Mouse (Mus musculus) G1E-ER4 (cell line): ENCODE data around the gene Gm45623. TPM values are rescaled to one million over a fixed set of nuclear protein-coding genes. Genes with fewer than 3 reads are reported as not detected.

Experiments
- GATA1 ChIP-seq: IDR thresholded peaks from one replicate; pipeline ENCODE4 v1.8.0; 2012; ENCODE audit warnings: low read length, inconsistent platforms
- polyA plus RNA-seq: library from polyadenylated mRNA; stranded (reverse); fragments of >175 nt; gene quantifications from 2 replicates; pipeline ENCODE4 v1.2.3, GENCODE M21; 2012

Gene Gm45623
- polyA plus RNA-seq, 1 experiment, result not detected

GRCm38 (mm10) chr13:56765284-56766032, 11.8 kb upstream of the Gm45623 start:
- no peak for TF ChIP-seq GATA1

- no peak for TF ChIP-seq GATA1
Observed at GRCm38 (mm10) chr13:56762446-56763229, 9.0 kb upstream of the Gm45623 start.

- no peak for TF ChIP-seq GATA1
Observed at GRCm38 (mm10) chr13:56758492-56758891, 4.9 kb upstream of the Gm45623 start.

DNA sequence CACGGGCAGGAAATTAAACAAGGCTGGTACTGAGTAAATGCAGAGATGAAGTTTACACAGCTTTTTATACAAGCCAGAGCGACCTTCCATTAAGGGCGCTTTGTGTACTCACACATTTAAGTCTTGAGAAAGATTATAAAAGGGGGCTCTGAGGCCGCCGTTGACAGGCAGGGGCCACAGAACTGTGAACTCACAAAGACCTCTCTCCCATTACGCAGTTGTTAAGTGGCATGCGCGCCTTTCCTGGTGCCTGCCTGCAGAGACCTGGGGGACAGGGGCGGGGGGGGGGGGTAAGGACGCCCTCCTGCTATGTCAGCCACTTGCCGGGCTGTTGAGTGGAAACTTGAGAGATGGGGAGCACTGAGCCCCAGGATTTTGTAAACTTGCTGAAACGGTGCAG, 3.6 kb upstream of the Gm45623 start:
- TF ChIP-seq GATA1, result no peak

DNA sequence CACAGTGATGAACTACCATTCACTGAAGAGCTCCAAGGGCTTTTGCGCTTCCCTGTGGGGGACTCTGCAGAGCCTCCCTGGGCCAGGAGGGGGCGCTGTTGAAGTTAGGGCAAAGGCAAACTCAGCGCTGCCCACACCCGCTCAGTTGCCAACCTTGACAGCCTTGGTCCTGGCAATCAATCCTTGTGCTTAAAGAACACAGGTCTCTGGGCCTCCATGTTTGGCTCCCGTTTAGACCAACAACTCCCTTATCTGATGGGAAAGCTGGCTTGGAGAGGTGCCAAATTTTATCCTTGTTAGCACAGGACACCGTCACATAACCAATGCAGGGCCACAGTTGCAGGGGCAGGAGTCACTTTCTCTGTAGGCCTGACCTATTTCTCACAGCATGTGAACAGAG, 2.2 kb upstream of the Gm45623 start:
- no peak for TF ChIP-seq GATA1

DNA sequence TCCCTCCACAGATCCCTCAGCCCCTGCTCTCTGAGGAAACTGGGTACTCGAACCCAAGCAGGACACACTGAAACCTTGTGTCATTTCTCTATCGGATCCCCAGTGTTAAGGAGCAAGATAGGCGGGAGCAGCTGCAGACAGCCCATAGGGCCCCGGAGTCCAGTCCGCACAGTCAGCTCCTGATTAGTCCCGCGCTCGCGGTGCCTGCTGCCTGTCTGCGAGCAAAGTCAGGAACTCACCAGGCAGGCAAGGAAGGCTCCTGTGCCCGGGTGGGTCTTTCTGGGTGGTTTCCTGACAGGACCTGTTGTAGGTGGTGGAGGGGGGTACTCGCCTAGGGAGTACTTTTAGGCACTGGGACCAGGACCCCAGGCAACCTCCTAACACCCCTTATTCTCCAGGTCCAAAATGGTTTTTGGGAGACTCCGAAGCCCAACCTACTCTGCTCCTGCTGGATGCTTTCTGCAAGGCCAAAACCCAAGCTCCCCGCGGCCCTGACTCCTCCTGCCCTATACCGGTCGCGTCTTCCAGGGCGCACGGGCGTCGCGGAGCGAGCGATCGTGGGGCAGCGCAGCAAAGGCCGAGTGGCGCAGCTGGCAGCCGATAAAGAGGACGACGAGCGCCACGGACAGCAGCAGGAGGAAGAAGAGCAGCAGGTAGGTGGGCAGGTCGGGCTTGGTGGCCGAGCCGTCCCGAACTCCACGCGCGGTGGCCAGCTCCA, 994 bp downstream of the Gm45623 start:
- no peak for TF ChIP-seq GATA1

DNA sequence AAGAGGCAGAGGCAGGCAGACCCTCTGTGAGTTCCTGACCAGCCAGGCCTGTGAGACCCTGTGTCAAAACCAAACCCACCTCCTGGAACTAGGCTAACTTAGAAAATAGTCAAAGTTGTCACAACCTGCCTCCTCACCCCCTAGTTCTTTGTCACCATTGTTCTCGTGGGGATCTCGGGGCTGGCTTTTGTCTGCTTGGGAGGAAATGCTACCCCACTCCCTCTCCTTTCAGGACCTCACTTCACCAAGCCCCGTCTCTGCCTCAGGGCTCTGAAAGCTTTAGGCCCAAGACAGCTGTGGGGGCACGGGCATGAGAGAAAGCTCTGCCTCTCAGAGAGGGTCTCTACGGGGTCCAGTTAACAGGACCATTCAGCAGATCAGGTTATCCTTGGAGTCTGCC, 1.9 kb downstream of the Gm45623 start:
- no peak for TF ChIP-seq GATA1

GRCm38 (mm10) chr13:56749377-56749776, 4.2 kb downstream of the Gm45623 start:
- no peak for TF ChIP-seq GATA1

- no peak for TF ChIP-seq GATA1
Observed at GRCm38 (mm10) chr13:56747554-56747953, 6.1 kb downstream of the Gm45623 start.

GRCm38 (mm10) chr13:56746739-56747532, 6.7 kb downstream of the Gm45623 start:
- no peak for TF ChIP-seq GATA1

- no peak for TF ChIP-seq GATA1
Observed at GRCm38 (mm10) chr13:56742325-56742901, 11.2 kb downstream of the Gm45623 start.

- no peak for TF ChIP-seq GATA1
Observed at GRCm38 (mm10) chr13:56741691-56742090, 11.9 kb downstream of the Gm45623 start.

- no peak for TF ChIP-seq GATA1
Observed at GRCm38 (mm10) chr13:56740496-56740895, 13.1 kb downstream of the Gm45623 start.

GRCm38 (mm10) chr13:56739556-56739955, 14.1 kb downstream of the Gm45623 start:
- no peak for TF ChIP-seq GATA1
